Mouse (Mus musculus): ENCODE measurements at regions not wholly inside any gene's neighbourhood (a gene's known extent, or its start where the extent isn't known, plus 50 kb on each side); places are given as distances from the start of the nearest gene placed in this dataset.
"Not testable (repeated sequence)": the region's sequence is repeated elsewhere in the genome, so short reads cannot be mapped to it uniquely, and the experiment has no call there.

- DNase-seq (ENCODE audit: low spot score in 2 of 2), result not testable (repeated sequence)
These were observed 60.9 kb upstream of the Acpp start for GRCm38 (mm10) chr9:104398484-104398883.

GRCm38 (mm10) chr9:104387805-104388204 lies 50.3 kb upstream of the Acpp start:
- no peak for DNase-seq (ENCODE audit: low spot score in 2 of 2)

Small RNA genes in the stretch of these regions (microRNA-seq; reads per million reads assigned to microRNA genes)
- 0 reads per million in 2 experiments for gene Mir2136 (ENCODE audit: borderline number of aligned reads in 2 of 2)
